Mouse (Mus musculus): ENCODE data around the gene Tmem259.

Tmem259 gene

GRCm38 (mm10) chr10:79987771-79988505 lies 3.8 kb upstream of the Tmem259 start:
- no peak for DNase-seq (ENCODE audit: low spot score)

- peak; percentile 88 for DNase-seq (ENCODE audit: low spot score)
Observed at GRCm38 (mm10) chr10:79986963-79987362, 2.8 kb upstream of the Tmem259 start.

DNA sequence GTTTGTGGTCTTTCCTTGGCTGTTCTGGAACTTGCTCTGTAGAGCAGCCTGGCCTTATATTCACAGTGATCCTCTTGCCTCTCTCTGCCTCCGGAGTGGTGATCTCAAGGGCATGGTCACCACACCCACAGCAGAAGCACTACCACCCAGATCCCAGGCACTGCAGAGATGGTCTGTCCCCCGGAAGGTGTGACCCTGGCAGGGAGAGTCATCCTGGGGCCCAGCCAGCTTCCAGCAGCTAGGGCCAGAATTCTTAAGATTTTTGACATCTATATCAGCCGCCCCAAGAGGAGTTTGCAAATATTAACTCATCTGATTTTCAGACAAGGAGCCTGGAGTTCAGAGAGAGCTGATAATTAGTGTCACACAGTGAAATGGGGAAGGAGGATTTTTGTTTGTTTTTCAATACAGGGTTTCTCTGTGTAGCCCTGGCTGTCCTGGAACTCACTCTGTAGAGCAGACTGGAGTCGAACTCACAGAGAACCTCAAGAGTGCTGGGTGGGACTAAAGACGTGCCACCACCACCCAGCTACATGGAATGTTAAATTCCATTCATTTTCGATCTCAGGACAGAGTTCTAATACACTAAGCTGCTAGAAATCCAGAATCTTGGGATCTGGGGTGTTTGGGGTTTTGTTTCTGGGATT lies 2.2 kb upstream of the Tmem259 start:
- DNase-seq (ENCODE audit: low spot score), result no peak

GRCm38 (mm10) chr10:79985334-79986231 lies 1.5 kb upstream of the Tmem259 start:
- peak; percentile 56 for DNase-seq (ENCODE audit: low spot score)

- peak; percentile 99 for DNase-seq (ENCODE audit: low spot score)
Observed at GRCm38 (mm10) chr10:79984871-79985270, 741 bp upstream of the Tmem259 start.

- peak; percentile 77 for DNase-seq (ENCODE audit: low spot score)
Observed at GRCm38 (mm10) chr10:79983670-79984069, 460 bp downstream of the Tmem259 start.

GRCm38 (mm10) chr10:79983205-79983604 lies 925 bp downstream of the Tmem259 start:
- no peak for DNase-seq (ENCODE audit: low spot score)

- no peak for DNase-seq (ENCODE audit: low spot score)
Observed at GRCm38 (mm10) chr10:79979401-79980155, 4.6 kb downstream of the Tmem259 start.

- DNase-seq (ENCODE audit: low spot score), result no peak
Observed at GRCm38 (mm10) chr10:79978061-79978460, 6.1 kb downstream of the Tmem259 start.

DNA sequence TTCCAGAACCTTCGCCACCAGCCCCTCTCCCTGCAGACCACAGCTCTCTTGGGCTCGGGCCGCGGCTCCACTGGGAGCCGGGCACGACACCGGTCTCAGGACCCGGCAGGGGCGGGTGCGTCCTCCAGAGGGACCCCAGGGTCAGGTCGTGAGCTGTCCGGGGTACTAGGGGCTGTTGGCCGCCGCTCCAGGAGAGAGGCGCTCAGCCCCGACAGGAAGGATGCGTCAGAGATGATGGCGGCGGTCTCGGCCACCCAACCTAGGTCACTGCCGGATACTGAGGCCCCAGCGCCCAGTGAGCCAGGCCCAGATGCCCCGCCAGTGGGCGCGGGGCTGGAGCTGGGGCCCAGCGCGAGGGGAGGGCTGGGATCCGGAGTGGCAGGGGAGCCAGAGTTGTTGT lies 6.8 kb downstream of the Tmem259 start:
- DNase-seq (ENCODE audit: low spot score), result no peak

GRCm38 (mm10) chr10:79976722-79977107 lies 7.4 kb downstream of the Tmem259 start:
- DNase-seq (ENCODE audit: low spot score), result no peak

DNA sequence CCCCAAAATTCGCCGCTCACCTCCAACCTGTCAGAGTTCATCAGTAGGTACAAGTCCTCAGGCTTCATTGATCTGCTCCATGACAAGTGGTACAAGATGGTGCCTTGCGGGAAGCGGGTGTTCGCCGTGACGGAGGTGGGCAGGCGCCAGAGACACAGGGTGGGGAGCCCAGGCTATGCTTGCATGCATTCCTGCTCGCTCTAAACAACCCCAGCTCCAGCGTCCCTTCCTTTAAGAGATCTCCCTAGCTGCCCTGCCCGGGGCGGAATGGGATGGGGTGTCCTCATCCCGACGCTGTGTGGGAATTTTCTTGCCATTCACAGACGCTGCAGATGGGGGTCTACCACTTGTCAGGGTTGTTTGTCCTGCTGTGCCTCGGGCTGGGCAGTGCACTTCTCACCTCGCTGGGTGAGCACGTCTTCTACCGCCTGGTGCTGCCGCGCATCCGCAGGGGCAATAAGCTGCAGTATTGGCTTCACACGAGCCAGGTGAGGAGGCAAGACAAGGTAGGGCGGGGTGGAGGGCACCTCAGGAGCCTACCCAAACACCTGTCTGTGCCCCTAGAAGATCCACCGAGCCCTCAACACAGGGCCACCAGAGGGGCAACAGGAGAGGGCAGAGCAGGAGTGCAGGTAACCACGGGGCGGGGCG lies 7.9 kb downstream of the Tmem259 start:
- no peak for DNase-seq (ENCODE audit: low spot score)

DNA sequence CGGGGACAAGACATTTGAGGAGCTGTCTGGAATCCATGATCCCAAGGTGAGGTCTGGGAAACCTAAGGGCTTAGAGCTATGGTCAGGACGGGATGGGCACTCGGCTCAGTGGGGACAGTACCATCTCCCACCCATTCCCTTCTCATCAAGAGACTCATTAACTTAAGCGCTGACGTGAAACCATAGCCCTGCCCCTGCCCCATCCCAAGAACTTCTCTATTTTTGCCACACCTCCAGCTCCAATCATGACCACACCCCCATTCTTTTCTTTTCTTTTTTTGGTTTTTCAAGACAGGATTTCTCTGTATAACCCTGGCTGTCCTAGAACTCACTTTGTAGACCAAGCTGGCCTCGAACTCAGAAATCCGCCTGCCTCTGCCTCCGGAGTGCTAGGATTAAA lies 9.5 kb downstream of the Tmem259 start:
- DNase-seq (ENCODE audit: low spot score), result no peak

DNA sequence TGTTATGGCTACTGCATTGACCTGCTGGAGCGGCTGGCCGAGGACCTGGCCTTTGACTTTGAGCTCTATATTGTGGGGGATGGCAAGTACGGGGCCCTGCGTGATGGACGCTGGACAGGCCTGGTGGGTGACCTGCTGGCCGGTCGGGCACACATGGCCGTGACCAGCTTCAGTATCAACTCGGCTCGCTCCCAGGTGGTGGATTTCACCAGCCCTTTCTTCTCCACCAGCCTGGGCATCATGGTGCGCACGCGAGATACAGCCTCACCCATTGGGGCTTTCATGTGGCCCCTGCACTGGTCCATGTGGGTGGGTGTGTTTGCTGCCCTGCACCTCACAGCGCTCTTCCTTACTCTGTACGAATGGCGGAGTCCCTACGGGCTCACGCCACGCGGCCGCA lies 10.0 kb downstream of the Tmem259 start:
- DNase-seq (ENCODE audit: low spot score), result no peak

- no peak for DNase-seq (ENCODE audit: low spot score)
Observed at GRCm38 (mm10) chr10:79972831-79973230, 11.3 kb downstream of the Tmem259 start.

DNA sequence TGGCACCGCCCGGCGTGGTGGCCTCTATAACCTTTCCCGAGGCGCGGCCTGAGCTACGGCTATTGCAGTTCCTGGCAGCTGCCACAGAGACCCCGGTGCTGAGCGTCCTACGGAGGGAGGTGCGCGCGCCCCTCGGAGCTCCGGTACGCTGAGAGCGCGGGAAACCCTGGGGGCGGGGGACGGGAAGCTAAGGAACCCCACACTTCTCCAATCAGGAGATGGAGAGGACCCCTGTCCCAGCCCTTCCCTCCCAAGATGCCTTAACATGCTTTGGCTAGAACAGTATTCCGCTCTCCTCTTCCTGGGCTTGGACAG lies 13.0 kb downstream of the Tmem259 start:
- peak; percentile 42 for DNase-seq (ENCODE audit: low spot score)

- peak; percentile 39 for DNase-seq (ENCODE audit: low spot score)
Observed at GRCm38 (mm10) chr10:79970415-79971182, 13.5 kb downstream of the Tmem259 start, which contains the start of gene Grin3b. Gene Grin3b (plus strand): TSS chr10:79970715.

GRCm38 (mm10) chr10:79969124-79969568 lies 15.0 kb downstream of the Tmem259 start:
- DNase-seq (ENCODE audit: low spot score), result no peak

DNA sequence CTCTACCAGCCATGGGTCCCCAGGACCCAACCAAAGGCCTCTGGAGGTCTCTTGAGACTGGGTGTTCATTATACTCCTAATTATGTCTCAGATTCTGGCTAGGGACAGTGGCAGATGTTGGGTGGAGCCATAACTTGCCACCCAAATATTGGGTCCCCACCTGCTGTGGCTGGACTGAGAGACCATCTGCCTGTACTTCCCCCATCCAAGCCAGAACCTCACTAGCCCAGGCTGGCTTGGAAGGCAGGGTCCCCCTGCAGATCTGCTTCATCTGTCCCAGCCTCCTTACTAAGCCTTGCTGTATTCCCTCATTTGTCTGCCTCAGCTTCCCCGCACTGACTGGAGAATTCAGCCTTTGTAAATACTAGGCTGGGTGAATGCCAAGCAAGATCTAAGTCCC lies 15.9 kb downstream of the Tmem259 start:
- DNase-seq (ENCODE audit: low spot score), result no peak

DNA sequence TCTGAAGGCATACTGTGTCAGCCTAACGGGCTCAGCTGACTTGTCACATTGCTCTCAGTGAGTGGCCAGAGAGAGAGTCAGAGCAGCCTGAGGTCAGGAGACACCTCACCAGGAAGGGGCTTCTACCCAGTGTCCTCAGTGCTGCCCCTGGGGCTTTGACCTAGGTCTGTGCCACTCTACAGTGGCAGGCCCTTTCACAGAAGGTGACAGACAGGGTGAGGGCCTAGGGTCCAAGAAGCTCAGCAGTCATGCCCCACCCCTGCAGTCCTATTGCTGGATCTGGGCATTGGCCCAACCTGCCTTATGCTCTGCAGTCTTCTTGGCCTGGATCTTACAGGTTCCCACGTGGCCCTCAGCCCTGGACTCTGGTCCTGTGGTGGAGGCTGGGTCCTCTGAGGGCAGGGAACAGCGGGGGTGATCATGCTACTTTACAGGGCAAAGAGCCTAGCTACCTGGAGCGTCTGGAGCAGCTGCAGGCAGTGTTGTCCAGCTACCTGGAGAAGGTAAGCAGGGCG lies 17.2 kb downstream of the Tmem259 start:
- no peak for DNase-seq (ENCODE audit: low spot score)
